Mouse (Mus musculus) frontal cortex, adult (tissue): ENCODE data around the gene Smok2b.
"Not testable (repeated sequence)": the region's sequence is repeated elsewhere in the genome, so short reads cannot be mapped to it uniquely, and the experiment has no call there.

Experiments used
- ATAC-seq: cut with Nextera tagmentation; 2 replicates; pipeline ENCODE4 v1.9.2; 2017; ENCODE audit warnings: mild to moderate bottlenecking, moderate library complexity, mixed read lengths; ENCODE audit not compliant: low TSS enrichment

Gene Smok2b

DNA sequence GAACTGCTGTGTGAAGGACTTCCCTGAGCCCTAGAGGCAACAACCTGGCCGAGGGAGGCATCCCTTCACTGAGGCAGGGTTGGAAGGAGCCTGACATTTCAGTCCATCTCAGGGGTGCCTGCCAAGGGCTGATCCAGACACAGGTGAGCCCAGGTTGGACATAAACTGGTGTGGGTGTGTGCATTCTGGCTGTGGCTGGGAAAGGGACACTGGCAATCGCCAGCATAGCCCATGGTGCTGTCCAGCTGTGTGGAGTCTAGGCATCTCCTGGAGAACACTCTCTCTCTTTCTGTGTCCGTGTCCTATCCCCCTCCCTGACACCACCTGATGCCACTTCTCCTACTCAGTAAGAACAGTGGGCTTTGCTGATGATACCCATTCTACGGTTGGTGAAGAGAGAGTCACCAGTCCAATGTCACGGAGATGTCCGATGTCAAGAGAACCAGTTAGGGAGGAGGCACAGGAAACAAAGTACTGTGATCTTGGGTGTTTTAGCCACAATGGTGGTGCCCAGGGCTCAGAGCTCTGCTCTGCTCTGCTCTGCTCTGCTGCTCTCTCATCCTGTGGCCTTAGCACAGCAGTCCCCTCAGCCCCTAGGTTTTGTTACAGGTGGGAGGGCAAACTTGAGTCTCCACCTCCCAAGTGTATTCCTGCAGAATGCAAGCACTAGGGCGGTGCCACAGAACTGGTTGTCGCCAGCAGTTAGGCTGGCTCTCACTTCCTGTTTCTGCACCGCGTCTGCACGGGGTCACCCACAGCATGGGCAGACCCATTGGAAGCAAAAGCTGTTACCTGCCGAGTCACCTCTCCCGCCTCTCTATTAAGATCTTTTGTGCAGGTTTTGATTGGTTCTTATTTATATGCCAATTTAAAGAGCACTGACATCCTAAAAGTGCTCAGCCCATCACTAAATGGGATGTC lies 11.0 kb downstream of the Smok2b start:
- ATAC-seq = not testable (repeated sequence)

GRCm38 (mm10) chr17:13254786-13255185 lies 24.7 kb downstream of the Smok2b start:
- ATAC-seq = not testable (repeated sequence)
